Mouse (Mus musculus): ENCODE results near the gene Samm50. TPM values are rescaled to one million over a fixed set of nuclear protein-coding genes. Genes with fewer than 3 reads are reported as not detected.

Samm50 gene
- polyA plus RNA-seq, 1 experiment from 2014 or later: 116 TPM

DNA sequence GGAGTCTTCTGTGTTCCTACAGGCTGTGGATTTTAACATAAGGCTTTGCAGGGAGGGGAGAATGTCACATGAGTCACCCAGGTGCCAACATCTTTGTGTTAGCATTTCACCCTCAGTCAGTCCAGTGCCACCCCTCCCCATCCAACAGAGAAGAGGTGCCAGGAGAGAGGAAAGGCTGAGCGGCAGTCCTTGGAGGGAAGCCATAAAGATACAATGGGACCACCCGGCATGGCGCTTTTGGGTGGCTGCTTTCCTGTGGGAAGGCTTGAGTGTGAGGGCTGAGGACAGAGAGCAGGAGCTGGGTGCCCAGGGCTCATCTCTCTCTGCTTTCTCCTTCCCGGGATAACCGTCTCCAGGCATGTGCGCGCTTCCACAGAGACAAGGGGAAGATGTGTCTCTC lies 53.1 kb downstream of the Samm50 start:
- H3K27ac ChIP-seq (ENCODE audit: low read length): no peak overlapping the region
- 75% methylated on average over 7 of the region's 7 CpGs for WGBS

DNA sequence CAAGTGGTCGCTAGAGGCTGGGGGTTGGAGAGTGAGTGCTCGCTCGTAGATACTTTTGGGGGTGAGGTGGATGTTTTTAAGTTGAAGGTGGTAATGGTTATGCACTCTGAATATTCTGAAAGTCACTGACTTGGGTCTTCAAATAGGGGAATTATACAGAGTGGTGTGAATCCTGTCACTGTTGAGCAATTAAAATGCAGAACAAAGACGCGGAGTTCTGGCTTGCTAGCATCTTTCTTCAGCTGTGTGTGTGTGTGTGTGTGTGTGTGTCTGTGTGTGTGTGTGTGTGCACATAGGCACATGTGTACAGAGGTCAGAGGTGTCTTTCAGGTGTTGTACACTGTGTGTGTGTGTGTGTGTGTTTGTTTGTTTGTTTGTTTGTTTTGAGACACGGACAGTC lies 54.2 kb downstream of the Samm50 start:
- H3K36me3 ChIP-seq (ENCODE audit: control insufficient read depth, insufficient read depth, low read length): no peaks in the 10 kb centered on the region
- WGBS: 93% methylated on average over 6 of the region's 6 CpGs
- H3K4me1 ChIP-seq (ENCODE audit: control insufficient read depth, insufficient read depth, low read length): no peaks in the 10 kb centered on the region
- no peaks in the 10 kb centered on the region for H3K27me3 ChIP-seq (ENCODE audit: control insufficient read depth, insufficient read depth, low read length)
- no peak overlapping the region for H3K9ac ChIP-seq (ENCODE audit: low read length)
- no peak overlapping the region for H3K4me2 ChIP-seq (ENCODE audit: low read depth, low read length)
- no peaks in the 10 kb centered on the region for H3K9me3 ChIP-seq (replicated peaks; ENCODE audit: control insufficient read depth, low read length)
- H3K4me3 ChIP-seq (replicated peaks; ENCODE audit: low read length): no peak overlapping the region
- H3K27ac ChIP-seq (ENCODE audit: low read length): no peak overlapping the region
- no peak for ATAC-seq (ENCODE audit: insufficient read depth, low FRiP score)

More for the DNA sequence above, 53.1 kb downstream of the Samm50 start:
- ATAC-seq (ENCODE audit: insufficient read depth, low FRiP score): no peak
- no peaks in the 10 kb centered on the region for H3K4me1 ChIP-seq (ENCODE audit: control insufficient read depth, insufficient read depth, low read length)
- H3K27me3 ChIP-seq (ENCODE audit: control insufficient read depth, insufficient read depth, low read length): no peaks in the 10 kb centered on the region
- H3K9ac ChIP-seq (ENCODE audit: low read length): no peak overlapping the region
- H3K4me3 ChIP-seq (replicated peaks; ENCODE audit: low read length): no peak overlapping the region
- no peaks in the 10 kb centered on the region for H3K36me3 ChIP-seq (ENCODE audit: control insufficient read depth, insufficient read depth, low read length)
- H3K4me2 ChIP-seq (ENCODE audit: low read depth, low read length): no peak overlapping the region
- H3K9me3 ChIP-seq (replicated peaks; ENCODE audit: control insufficient read depth, low read length): no peaks in the 10 kb centered on the region

DNA sequence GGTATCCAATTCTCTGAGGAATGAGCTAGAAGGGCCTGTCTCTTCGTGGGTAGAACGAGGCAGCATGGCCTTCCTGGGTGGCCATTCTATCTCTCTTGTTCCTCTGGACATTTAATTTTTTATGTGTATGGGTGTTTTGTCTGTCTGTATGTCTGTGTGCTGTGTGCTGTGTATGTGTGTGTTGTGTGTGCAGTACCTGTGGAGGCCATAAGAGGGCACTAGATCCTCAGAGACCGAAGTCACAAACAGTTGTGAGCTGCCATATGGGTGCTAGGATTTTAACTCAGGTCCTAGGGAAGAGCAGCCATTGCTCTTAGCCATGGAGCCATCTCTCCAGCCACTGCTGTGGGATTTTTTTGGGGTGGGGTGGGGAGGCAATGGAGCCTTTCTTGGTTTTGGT lies 55.3 kb downstream of the Samm50 start:
- no peaks in the 10 kb centered on the region for H3K4me1 ChIP-seq (ENCODE audit: control insufficient read depth, insufficient read depth, low read length)
- H3K27me3 ChIP-seq (ENCODE audit: control insufficient read depth, insufficient read depth, low read length): no peaks in the 10 kb centered on the region
- no peak overlapping the region for H3K4me2 ChIP-seq (ENCODE audit: low read depth, low read length)
- no peaks in the 10 kb centered on the region for H3K9me3 ChIP-seq (replicated peaks; ENCODE audit: control insufficient read depth, low read length)
- no peak for ATAC-seq (ENCODE audit: insufficient read depth, low FRiP score)
- 100% methylated on average over 3 of the region's 3 CpGs for WGBS
- no peak overlapping the region for H3K9ac ChIP-seq (ENCODE audit: low read length)
- no peaks in the 10 kb centered on the region for H3K36me3 ChIP-seq (ENCODE audit: control insufficient read depth, insufficient read depth, low read length)
- no peak overlapping the region for H3K27ac ChIP-seq (ENCODE audit: low read length)
- H3K4me3 ChIP-seq (replicated peaks; ENCODE audit: low read length): no peak overlapping the region

DNA sequence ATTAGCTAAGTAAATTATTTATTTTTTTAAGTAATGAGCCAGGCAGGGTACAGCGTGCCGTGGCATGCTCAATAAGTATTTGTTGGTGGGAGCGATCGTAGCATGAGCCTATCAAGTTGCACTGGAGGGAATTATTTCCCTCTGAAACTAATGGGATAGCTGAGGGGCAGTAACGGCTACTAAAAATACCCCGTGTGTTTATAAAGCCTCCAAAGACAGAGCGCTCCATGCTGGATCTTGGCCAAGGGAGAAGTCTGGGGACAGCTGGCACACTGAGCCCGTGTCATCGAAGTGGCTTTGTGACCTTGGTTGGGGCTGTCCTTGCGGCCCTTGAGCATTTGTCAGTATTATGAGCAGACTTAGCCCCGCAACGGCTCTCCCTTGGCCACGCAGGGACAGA lies 59.2 kb downstream of the Samm50 start:
- no peak for ATAC-seq (ENCODE audit: insufficient read depth, low FRiP score)
- Histone ChIP-seq H3K27ac (ENCODE audit: low read length) (no peak overlapping the region), H3K36me3 (ENCODE audit: control insufficient read depth, insufficient read depth, low read length) (no peaks in the 10 kb centered on the region), H3K4me2 (ENCODE audit: low read depth, low read length) (no peak overlapping the region), H3K9me3 (replicated peaks; ENCODE audit: control insufficient read depth, low read length) (no peaks in the 10 kb centered on the region), H3K4me3 (replicated peaks; ENCODE audit: low read length) (no peak overlapping the region), H3K9ac (ENCODE audit: low read length) (no peak overlapping the region), H3K27me3 (ENCODE audit: control insufficient read depth, insufficient read depth, low read length) (no peaks in the 10 kb centered on the region), H3K4me1 (ENCODE audit: control insufficient read depth, insufficient read depth, low read length) (peaks cover 5% of the 10 kb centered on the region; the same call in 1 of the 2 replicates)
- WGBS: 46% methylated on average over 13 of the region's 13 CpGs

DNA sequence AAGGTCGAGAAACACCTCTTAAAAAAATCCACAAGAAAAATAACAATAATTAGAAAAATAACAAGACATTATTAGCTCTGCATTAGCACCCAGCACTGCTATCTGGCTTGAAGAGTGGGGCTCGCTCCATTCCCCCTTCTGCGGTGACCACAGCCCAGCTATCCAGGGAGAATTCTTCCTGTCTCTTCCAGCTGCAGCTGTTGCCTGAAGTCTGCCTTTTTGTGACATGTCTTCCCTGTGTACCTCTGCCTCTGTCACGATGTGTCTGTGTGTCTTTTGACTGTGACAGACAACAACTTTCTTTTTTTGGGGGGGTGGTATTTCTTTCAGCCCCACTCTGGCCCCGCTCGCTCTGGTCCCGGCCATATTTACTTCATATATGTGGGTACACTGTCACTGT lies 60.6 kb downstream of the Samm50 start:
- Histone ChIP-seq H3K36me3 (ENCODE audit: control insufficient read depth, insufficient read depth, low read length) (no peaks in the 10 kb centered on the region), H3K4me2 (ENCODE audit: low read depth, low read length) (no peak overlapping the region)
- WGBS: 89% methylated on average over 7 of the region's 7 CpGs

DNA sequence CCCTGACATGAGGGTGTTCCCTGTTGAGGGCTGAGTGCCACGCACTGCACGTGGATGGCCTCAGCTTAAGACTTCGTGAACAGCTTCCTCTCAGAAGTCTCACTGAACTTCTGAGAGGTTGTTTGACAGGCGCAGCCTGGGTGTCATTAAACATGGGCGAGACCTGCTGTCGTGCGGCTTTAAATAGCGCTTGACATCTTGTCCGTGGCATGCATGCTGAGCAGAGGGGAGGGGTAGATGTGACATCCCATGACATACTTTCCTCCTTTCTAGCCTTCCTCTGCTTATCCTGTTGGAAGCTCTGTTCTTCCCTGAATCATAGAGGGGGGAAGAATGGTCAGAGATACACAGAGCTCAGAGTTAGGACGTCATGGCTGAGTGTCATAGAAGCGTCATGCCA lies 61.7 kb downstream of the Samm50 start:
- Histone ChIP-seq H3K4me1 (ENCODE audit: control insufficient read depth, insufficient read depth, low read length) (peaks cover 8% of the 10 kb centered on the region; the same call in 1 of the 2 replicates), H3K27me3 (ENCODE audit: control insufficient read depth, insufficient read depth, low read length) (no peaks in the 10 kb centered on the region), H3K9ac (ENCODE audit: low read length) (no peak overlapping the region), H3K27ac (ENCODE audit: low read length) (no peak overlapping the region), H3K4me3 (replicated peaks; ENCODE audit: low read length) (no peak overlapping the region), H3K4me2 (ENCODE audit: low read depth, low read length) (no peak overlapping the region), H3K36me3 (ENCODE audit: control insufficient read depth, insufficient read depth, low read length) (no peaks in the 10 kb centered on the region), H3K9me3 (replicated peaks; ENCODE audit: control insufficient read depth, low read length) (no peaks in the 10 kb centered on the region)
- ATAC-seq (ENCODE audit: insufficient read depth, low FRiP score): no peak
- 45% methylated on average over 11 of the region's 11 CpGs for WGBS

More for the DNA sequence above, 60.6 kb downstream of the Samm50 start:
- no peak overlapping the region for H3K4me3 ChIP-seq (replicated peaks; ENCODE audit: low read length)
- no peak for ATAC-seq (ENCODE audit: insufficient read depth, low FRiP score)
- no peak overlapping the region for H3K27ac ChIP-seq (ENCODE audit: low read length)
- peaks cover 8% of the 10 kb centered on the region; the same call in 1 of the 2 replicates for H3K4me1 ChIP-seq (ENCODE audit: control insufficient read depth, insufficient read depth, low read length)
- H3K9me3 ChIP-seq (replicated peaks; ENCODE audit: control insufficient read depth, low read length): no peaks in the 10 kb centered on the region
- no peak overlapping the region for H3K9ac ChIP-seq (ENCODE audit: low read length)
- no peaks in the 10 kb centered on the region for H3K27me3 ChIP-seq (ENCODE audit: control insufficient read depth, insufficient read depth, low read length)

DNA sequence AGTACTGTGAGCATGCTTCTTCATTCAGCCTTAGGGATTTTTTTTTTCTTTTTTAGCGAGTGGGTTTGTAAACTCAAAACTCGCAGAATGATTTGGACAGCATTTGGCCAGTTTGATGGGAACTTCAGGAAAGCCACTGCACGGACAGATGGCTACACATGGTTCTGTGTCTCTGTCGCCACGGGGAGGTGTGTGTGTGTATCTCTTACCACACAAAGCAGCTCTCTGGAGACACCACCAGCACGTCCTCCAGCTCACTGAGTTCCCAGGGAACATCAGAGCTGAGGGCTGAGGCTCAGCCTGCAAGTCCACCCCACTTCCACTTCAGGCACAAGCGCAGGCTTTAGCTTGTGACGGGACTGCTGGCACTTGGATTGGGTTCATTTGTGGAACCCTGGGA lies 62.3 kb downstream of the Samm50 start:
- Histone ChIP-seq H3K4me1 (ENCODE audit: control insufficient read depth, insufficient read depth, low read length) (peaks cover 8% of the 10 kb centered on the region; the same call in 1 of the 2 replicates), H3K36me3 (ENCODE audit: control insufficient read depth, insufficient read depth, low read length) (no peaks in the 10 kb centered on the region), H3K4me3 (replicated peaks; ENCODE audit: low read length) (no peak overlapping the region), H3K9me3 (replicated peaks; ENCODE audit: control insufficient read depth, low read length) (no peaks in the 10 kb centered on the region), H3K27me3 (ENCODE audit: control insufficient read depth, insufficient read depth, low read length) (no peaks in the 10 kb centered on the region), H3K4me2 (ENCODE audit: low read depth, low read length) (no peak overlapping the region), H3K9ac (ENCODE audit: low read length) (no peak overlapping the region), H3K27ac (ENCODE audit: low read length) (no peak overlapping the region)
- 59% methylated on average over 8 of the region's 8 CpGs for WGBS
- no peak for ATAC-seq (ENCODE audit: insufficient read depth, low FRiP score)

DNA sequence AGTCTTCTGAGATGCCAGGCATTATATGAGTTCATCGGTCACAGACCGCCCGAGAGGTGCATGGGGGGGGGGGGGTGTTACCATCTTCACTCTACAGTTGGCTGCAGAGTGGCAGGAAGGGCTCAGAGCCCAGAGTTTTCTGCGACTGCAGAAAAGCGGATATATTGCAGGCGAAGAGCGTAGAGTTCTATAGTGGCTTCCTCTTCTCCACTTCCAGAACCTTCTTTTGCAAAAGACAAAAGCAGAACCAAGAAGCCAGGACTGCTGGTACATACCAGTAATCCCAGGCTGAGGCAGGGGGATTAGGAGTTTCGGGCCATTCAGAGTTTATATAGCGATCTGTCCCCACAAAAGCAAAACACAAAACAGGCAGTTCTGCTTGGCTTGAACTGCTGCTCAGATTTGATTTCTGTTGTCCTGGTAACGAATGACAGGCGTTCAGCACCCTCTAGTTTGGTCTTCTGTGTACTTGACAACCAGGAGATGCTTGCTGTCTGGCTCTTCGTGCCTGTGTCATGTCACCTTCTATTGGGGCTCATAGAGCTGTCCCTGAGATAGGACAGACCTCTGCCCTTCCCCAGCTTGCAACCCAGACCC lies 64.3 kb downstream of the Samm50 start:
- WGBS: 74% methylated on average over 12 of the region's 12 CpGs
- Histone ChIP-seq H3K4me2 (ENCODE audit: low read depth, low read length) (no peak overlapping the region), H3K27me3 (ENCODE audit: control insufficient read depth, insufficient read depth, low read length) (no peaks in the 10 kb centered on the region), H3K9me3 (replicated peaks; ENCODE audit: control insufficient read depth, low read length) (no peaks in the 10 kb centered on the region), H3K27ac (ENCODE audit: low read length) (no peak overlapping the region), H3K36me3 (ENCODE audit: control insufficient read depth, insufficient read depth, low read length) (no peaks in the 10 kb centered on the region), H3K9ac (ENCODE audit: low read length) (no peak overlapping the region), H3K4me1 (ENCODE audit: control insufficient read depth, insufficient read depth, low read length) (peaks cover 8% of the 10 kb centered on the region; the same call in 1 of the 2 replicates), H3K4me3 (replicated peaks; ENCODE audit: low read length) (no peak overlapping the region)
- ATAC-seq (ENCODE audit: insufficient read depth, low FRiP score): no peak

DNA sequence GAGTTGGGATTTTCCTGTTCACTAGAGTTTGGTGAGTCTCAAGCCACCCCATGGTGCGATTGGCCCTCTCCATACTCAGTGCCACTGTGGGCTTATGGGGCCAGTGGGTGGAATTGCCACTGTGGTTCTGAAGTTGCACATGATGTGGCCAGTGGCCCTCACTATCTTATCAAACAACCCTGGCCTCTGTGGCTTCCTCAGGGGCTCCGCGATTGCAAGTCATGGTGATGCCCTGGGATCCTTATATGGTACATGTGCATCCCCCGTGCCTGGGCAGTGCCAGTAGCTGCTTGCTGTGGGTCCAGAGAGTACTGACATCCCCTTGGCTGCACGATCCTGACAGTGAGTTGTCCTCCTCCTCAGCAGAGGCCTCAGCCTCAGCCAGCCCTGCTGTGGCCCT lies 64.8 kb downstream of the Samm50 start:
- no peak for ATAC-seq (ENCODE audit: insufficient read depth, low FRiP score)
- 90% methylated on average over 5 of the region's 5 CpGs for WGBS
- Histone ChIP-seq H3K4me2 (ENCODE audit: low read depth, low read length) (no peak overlapping the region), H3K36me3 (ENCODE audit: control insufficient read depth, insufficient read depth, low read length) (no peaks in the 10 kb centered on the region), H3K9me3 (replicated peaks; ENCODE audit: control insufficient read depth, low read length) (no peaks in the 10 kb centered on the region), H3K27ac (ENCODE audit: low read length) (no peak overlapping the region), H3K27me3 (ENCODE audit: control insufficient read depth, insufficient read depth, low read length) (no peaks in the 10 kb centered on the region), H3K4me3 (replicated peaks; ENCODE audit: low read length) (no peak overlapping the region), H3K4me1 (ENCODE audit: control insufficient read depth, insufficient read depth, low read length) (peaks cover 8% of the 10 kb centered on the region; the same call in 1 of the 2 replicates), H3K9ac (ENCODE audit: low read length) (no peak overlapping the region)

Data from stomach, embryonic 16.5 days (tissue).